Mouse (Mus musculus): Measurements from ENCODE around the gene Kcnj11. TPM values are rescaled to one million over a fixed set of nuclear protein-coding genes. Genes with fewer than 3 reads are reported as not detected.

The Kcnj11 gene
- total RNA-seq, 2 experiments from 2014 or later: 1.7 to 4.9 TPM

DNA sequence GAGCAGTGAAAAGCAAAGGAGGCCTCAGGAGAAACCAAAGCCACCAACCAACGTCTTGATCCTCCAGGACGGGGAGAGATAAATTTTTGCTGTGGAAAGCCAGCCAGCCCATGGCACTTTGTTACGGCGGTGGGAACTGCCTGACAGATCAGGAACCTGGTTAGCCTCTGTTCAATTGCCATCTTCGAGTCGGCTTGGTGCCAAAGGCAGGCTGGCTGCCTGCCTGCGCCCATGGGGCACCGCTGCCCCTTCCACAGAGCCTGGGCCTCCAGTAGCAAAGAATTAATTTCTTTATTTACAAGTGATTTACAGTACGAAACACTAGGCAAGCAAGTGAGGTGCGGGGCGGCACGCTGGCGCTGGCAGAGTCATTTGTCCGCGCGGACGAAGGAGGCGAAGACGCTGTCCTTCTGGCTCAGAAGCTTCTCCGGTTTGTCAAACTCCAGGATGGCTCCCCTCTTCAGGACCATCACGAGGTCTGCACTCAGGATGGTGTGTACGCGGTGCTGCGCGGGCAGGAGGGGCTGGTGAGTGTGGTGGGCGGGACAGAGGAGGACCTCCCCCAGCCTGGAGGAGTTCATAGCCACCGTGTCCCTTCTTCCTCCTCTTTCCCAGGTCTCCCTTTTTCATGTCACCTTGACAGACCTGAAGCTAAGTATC lies 3.8 kb upstream of the Kcnj11 start:
- peak; percentile 33 for DNase-seq

DNA sequence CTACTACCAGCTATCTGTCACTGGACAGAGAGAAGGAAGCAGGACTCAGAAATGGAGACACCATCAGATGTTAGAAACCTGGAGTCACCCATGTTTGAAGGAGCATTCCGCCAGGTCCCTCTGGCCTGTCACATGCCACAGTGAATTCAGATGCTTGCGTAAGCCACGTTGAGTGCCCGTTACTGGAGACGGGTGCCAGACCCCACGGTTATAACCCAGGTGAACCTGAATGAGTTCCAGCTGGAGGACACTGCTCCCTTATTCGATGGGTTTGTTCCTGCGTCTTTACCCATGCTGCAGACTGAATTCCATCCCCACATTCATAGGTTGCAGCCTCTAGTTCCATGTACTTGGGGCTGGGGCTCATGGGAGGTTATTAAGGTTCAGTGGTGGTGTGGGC lies 3.2 kb upstream of the Kcnj11 start:
- no peak for DNase-seq

DNA sequence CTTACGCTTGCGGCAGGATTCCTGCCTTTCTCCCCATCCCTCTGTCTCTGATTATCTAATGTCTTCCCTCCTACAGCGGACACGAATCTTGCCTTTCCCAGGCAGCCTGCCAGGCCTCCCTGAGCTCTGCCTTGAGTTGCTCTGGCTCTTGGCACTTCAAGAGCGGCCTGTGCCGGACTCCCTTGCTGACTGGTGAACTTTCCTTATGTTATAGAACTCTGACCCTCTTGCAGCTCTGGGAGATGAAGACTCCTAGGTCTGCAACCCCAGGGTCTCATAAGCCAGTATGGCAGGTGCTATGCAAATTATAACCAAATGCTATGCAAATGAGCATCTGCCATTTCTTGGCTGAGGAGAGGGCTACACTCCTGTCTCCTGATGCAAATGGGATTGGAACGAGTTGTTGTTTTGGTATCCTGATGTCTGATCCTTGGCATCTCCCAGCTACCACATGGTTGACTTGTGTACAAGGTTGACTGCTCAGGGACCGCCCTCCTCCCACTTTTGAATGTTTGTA lies 2.6 kb upstream of the Kcnj11 start:
- peak; percentile 18 for DNase-seq

DNA sequence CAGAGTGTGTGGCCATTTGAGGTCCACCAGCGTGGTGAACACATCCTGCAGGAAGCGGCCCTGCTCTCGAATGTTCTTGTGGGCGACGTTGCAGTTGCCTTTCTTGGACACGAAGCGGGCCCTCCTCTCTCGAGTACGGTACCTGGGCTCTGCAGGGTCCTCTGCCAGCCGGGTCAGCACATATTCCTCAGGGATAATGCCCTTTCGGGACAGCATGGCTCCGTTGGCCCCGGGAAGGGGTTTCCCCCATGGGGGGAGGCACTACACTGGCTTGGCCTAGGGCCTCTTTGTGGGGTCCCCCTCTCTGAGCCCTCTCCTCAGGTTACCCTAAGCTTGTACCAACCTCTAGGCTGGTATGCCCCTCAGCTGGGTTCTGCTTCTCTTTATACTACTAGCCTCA lies 882 bp downstream of the Kcnj11 start:
- DNase-seq: no peak

DNA sequence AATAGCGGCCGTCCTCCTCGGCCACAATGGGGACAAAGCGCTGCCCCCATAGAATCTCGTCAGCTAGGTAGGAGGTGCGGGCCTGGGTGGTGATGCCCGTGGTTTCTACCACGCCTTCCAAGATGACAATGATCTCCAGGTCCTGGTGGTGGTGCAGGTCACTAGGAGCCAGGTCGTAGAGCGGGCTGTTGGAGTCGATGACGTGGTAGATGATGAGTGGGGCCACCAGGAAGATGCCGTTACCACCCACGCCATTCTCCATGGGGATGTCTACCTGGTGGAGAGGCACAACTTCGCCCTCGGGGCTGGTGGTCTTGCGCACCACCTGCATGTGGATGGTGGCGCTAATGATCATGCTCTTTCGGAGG lies 1.7 kb downstream of the Kcnj11 start:
- DNase-seq: no peak

DNA sequence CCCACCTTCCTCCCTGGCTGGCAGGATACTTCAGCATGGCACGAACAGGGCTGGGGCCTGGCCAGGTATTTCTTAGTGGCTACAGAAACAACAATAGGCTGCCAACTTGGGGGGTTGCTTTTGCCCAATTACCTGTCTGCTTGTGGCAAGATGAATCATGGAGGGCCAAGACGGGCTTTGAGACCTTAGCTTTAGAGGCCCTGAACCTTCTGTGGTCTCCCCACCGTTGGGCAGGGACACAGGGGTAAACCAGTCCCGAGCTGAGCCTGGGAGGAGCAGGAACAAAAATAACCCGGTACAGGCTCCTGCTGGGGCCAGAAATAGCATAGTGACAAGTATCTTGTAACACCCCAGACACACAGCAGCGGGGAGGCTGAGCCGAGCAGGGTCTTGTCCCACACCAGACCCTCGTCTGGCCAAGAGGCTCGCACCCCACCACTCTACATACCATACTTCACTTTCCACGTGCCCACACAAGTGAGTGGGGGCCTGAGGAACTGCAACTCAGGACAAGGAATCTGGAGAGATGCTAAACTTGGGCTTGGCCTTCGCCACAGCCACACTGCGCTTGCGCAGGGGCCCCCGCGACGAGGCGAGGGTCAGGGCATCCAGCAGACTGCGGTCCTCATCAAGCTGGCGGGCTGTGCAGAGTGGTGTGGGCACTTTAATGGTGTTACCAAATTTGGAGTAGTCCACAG lies 2.2 kb downstream of the Kcnj11 start:
- no peak for DNase-seq

DNA sequence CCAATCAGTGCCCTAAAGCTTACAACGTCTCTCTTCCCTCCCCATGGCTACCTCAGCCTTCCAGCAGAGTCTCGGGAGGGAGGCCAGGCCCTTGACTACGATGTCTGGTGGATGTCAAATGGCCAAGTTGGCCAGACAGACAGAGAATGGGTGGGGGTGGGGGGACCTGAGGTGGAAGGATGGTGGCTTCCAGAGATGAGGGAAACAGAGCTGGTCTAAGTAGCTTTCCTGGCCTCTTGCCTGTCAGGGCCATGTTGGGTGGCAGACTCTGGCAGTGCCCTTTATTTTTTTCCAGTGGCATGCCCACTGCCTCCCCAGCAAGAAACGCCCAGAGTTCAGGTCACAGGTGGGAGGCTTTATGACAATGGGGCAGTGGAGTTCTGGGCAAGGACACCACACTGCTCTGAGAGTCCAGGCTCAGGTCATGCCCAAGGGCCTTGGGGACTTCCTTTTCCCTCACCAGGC lies 3.2 kb downstream of the Kcnj11 start:
- no peak for DNase-seq

DNA sequence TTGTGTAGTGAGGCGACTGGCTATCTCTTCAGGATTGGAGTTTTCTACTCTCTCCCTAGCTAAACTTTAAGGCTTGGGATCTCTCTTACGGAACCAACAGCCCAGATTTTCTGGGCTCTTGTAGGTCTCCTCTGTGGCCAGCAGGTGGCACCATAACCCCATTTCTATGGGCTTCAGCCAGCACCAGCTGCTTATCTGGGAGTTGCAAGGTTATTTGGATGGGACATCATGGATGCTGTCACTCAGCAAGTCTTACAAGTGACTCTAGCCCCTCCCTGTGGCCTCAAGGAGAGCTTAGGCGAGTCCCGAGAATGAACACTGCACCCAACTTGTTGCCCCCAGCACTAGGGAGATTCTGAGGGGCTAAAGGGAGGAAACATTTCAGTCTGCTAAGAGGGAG lies 4.4 kb downstream of the Kcnj11 start:
- DNase-seq: peak; percentile 82

DNA sequence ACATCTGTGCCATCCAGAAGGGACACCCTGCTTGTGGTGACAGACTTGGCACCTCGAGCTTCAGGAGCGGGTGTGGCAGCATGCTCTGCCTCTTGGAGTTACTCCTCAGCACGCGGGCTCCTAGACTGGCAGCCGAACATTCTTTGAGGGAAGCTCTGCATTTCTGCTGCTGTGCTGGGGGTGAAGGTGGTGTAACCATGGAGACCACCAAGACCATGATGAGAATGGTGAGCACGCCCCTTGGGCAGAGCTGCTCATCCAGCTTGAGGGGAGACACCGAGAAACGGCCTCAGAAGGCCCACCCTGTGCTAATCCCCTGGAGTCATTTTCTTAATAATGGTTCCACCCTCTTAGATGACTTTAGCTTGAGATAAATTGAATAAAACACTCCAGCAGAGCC lies 7.8 kb downstream of the Kcnj11 start:
- no peak for DNase-seq

DNA sequence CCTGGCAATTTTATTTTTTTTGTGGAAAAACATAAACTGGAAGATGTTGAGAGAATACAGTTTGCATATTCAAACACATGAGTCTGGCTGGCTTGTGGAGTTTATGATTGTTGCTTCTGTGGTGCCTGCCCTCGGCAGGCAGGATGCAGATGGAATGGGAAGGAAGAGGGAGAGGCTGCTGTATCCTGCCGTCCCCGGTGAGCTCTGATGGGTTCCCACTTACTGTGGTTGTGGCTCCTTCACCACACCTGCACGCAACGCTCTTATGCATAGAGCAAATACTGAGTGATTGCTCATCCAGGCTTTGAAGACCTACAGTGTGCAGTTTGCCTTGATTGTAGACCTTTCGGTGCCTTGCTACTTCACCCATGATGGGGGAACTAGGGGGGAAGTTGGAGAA lies 12.3 kb downstream of the Kcnj11 start:
- no peak for DNase-seq

DNA sequence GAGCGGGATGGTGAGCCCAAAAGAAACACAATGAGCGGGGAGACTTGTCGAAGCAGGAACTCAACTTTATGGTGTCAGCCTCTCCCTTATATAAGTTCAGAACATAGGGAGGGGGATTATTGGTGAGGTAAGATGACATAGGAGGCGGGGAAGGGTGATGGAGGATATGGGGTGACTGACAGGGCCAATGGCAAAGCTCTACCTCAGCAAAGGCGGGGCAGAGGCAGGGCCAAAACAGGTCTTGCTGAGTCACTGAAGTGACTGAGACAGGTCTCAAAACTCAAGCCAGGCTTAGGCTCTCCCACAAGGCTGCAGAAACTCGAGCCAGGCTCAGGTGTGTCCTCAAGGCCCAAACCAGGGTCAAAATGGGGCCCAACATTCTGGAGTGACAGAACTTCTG lies 14.2 kb downstream of the Kcnj11 start:
- DNase-seq: no peak

DNA sequence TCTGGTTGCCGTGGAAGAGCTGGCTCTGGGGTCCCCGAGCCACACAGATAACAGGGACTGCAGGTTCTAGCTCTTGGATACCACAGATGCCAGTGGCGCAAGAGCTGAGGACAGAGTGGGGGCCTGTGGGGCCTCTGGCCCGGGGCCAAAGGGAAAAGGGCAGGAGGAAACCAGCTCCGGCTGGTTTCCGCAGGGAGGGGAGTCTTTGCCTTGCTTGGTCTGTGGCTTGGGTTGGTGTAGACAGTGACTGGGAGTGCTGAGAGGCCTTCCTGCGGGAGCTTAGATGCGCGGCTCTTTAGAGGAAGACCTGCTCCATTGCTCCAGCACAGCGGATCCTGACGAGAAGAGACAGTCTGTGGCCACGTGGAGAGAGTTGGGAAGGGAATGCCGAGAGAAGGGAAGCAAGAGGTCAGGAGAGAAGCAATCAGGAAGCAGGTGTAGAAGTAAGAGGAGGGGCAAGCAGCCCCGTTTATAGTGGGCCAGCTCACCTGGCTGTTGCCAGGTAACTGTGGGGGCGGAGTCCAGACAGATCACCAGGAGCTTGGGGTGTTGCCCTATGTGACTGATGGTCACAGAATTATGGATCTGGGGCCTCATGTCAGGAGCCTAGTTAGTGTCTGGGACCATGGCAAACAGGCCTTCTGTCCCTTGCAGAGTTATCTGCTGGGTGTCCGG lies 15.6 kb downstream of the Kcnj11 start:
- peak; percentile 31 for DNase-seq

DNA sequence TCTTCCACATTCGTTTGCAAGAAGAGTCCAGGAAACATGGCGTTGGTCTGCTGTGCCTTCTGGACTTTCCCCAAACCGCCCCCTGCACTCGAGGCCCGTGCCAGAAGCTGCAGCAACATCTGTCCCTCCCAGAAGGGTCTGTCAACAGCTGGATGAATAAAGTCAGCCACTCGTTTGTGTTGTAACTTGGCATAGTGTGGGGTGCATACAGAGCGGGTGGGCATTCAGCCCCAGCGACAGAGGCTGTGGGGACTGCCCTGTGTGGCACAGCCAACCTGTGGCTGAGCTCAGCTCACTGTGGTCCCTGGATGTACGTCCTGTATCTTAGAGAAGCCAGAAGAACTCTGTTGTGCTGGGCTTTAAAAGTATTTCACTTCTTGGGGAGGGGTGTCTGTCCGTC lies 16.5 kb downstream of the Kcnj11 start:
- no peak for DNase-seq

DNA sequence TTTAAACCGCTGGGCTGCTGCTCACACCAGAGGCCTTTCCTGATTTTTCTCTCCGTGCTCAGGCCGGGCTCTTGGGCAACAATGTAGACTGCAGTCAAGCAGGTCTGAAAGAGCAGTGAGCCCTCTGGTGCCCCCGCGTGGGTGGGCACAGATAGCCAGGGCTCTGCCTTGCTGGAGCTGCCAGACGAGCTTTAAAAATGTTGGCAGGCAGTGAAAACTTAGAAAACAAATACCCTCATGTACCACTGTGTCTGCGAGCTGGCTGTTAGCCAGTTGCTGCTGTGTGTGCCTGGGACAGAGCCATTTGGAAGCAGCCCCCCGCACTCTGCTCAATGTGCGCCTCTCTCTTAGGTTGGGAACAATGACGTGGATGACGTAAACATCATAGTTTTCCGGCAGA lies 22.9 kb downstream of the Kcnj11 start:
- DNase-seq: no peak

DNA sequence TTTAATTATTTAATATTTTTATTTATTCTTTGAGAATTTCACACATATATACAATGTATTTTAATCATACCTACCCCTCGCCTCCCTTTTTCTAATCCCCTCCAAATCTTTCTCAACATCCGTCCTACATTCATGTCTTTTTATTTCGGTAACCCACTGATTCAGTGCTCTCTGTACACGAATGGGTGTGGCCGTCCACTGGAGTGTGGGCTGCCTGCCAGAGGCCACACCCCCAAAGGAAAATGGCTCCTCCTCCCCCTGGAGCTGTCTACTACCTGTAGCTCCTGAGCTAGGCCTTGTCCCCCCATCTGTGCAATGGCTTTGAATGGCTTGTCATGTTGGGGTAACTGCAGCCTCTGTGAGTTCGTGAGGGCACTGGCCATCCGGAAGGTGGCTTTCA lies 23.7 kb downstream of the Kcnj11 start:
- DNase-seq: no peak

DNA sequence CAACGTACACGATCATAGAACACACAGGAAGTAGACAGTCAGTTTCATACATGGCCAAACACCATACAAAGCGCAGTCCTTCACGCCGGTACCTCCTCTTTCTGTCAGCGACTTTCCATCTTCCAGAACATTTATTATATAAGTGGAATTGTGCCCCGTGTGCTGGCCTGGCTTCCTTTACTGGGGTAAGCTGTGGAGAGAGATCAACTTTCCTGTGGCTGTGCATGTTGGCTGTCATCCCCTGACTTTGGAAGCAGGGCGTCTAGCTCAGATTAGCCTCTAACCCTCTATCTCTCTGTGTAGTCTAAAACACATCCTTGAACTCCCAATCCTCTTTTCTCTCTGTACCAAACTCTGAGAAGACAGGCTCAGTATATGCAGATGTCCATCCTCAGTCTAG lies 31.7 kb downstream of the Kcnj11 start:
- DNase-seq: no peak

DNA sequence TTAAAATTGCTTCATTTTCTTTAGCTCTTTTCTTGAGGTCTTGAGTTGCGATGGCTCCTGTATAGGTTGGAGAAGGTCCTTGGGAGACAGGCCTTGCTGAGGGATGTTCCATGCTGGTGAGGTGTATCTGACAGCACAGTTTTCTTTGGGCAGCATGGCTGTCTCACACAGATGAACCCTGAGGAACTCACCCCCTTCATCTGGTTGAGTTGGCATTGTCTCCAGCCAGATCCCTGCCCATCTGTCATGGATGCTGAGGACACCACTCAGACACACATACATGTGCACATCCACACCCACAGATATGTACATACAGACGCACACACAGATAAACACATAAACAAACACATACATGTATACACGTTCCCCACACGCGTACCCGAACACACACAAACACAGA lies 37.3 kb downstream of the Kcnj11 start:
- DNase-seq: no peak

DNA sequence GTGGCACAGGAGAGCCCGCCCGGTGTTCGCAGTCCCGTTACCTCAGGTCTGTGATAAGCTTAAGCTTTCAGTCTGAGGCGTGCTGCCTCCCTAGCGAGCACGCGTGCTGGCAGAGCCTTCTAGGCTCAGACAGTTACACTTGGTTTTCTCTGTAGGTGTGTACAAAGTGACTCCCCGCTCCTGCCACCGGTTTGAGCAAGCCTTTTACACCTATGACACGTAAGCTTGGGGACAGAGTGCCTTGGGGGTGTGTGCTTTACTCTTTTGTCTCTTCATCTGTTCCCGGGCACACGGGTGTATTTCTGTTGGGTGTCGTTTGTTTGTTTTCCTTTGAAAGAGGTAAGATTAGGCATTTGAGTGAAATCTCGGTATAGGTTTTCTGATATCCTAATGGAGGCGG lies 39.0 kb downstream of the Kcnj11 start:
- DNase-seq: no peak

DNA sequence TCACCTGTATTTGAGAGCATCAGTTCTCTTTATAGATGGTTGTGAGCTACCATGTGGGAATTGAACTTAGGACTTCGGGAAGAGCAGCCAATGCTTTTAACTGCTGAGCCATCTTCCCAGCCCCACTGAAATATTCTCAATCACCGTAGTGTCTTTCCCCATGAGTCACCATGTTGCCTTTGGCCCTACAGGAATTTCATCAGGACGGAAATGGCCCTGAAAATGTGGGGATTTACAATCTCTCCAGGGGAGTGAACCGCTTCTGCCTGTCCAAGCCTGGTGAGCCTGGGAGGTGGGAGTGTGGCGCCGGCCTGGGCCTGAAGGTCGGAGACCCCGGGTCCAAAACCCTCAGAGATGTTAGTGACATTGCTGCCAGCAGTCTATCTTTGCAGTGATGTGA lies 39.9 kb downstream of the Kcnj11 start:
- DNase-seq: peak; percentile 25

DNA sequence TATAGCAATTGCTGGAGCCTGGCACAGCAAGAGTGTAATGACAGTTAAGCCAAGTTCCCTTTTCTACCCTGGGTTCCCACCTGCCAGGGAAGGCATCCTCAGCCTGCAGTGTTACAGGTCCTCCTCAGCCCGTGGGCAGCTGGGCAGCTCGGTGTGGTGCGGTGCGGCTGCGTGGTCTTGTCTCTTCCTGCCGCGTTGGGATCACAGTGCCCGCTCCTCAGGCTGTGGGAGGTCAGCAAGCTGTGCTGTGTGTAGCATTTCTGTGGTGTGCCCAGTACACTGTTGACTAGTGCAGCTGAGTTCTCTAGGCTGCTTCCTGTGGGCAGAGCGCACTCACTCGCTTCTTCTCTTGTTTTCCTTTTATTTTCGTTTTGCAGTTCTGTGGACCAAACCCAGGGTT lies 41.7 kb downstream of the Kcnj11 start:
- DNase-seq: no peak

DNA sequence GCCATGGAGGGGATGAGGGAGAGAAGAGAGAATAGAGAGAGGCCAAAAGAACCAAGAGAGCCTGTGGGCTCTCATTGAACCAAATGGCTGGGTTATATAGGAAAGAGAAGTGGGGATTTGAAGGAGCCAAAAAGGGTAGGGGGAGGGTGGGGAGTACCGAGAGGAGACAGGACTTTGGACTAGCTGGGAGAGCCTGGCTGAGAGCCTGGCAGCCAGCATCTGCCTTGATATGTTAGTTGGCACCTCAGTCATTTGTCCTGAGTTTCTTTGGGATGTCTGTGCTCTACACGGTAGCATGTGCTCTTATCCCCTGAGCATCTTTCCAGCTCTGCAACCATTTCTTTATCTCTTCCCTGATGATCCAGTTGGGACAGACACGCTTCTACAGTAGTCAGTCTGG lies 47.0 kb downstream of the Kcnj11 start:
- no peak for DNase-seq

DNA sequence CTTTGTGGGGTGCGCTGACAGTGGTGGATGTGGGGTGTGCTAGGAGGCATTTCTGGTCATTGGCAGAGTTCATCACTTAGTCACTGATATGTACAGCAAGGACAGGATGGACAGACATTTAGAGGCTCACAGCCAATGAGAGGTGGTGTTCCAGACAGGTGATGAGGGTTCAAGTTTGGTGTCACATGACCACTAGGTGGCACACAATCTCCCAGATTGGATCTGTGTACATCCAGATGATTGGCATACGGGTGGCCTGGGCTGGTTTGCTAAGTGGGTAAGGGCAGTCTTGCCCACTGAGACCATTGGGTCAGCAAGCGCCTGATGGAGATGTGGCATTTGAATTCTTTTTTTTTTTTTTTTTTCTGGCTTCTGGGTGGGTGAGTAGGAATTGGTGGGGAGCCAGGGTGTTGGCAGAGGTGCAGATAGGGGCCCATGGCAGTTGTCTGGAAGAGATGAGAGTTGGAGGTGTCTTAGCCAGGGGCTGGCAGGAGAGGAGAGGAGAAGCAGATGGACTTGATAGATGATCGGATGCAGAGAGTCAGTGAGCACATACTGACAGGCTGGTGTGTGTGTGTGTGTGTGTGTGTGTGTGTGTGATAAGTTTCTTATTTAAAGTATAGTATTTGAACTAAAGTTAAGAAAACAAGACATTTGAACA lies 48.3 kb downstream of the Kcnj11 start:
- no peak for DNase-seq

DNA sequence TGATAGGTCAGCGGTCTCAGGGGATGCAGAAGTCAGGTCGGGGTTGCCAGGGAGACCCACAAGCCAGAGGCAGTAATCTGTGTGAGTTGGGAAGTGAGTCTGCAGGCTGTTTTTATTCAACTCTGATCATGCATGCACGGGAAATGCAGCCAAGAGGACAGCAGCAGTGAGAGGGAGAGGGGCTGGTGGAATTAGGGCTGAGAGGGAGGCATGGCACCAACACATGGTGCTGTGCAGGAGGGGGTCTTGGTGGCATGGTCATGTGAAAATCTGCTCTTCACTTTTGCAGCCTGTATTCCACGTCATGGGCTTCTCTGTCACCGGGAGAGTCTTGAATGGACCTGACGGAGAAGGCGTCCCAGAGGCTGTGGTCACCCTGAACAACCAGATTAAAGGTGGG lies 50.6 kb downstream of the Kcnj11 start:
- DNase-seq: no peak

Measured in adrenal gland, postnatal 10 days (tissue).